Mouse (Mus musculus): ENCODE results near the gene Slc38a4. TPM values are rescaled to one million over a fixed set of nuclear protein-coding genes. Genes with fewer than 3 reads are reported as not detected.

The Slc38a4 gene
- polyA plus RNA-seq, 1 experiment: 0.13 TPM

DNA sequence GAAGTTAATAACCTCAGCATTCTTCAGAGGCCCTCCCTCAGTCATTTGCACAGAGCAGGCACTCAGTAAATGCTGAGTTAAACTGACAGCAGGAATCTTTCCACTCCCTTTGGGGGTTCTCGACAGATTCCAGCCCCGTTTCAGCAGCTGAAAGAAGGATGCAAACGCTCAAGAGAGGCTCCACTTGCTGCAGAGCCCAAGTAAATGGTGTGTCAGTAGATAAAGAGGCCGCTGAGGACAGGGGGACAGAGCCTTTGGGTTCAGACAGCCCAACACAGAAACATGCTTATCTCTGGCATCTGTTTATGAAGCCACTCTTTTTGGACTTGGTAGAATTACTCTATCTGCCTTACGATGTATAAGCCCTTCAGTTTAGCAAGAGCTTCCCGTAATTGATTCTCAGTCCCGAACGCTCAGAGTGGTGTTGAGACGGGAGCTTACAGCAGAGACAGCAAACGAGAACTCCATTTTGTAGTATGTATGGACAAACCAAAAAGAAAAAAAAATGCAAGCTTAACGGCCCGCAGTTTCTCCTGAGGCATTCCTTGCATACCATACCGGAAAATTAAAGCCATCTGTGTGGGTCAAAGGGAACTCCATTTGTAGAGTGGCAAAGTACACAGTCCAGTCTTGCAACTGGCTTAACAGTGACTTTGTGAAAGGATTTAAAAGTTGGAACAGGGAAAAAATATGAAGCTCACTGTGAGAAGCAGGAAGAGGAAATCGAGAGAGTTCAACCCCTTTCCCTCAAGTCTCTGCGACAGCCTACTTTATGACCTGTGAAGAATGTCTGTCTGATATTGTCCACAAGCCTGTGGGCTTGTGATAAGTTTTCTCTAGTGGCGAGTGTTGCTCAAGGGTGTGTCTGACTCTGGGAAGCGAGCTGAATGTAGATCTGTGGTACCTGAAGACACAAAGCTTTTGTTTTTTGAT lies 55.2 kb downstream of the Slc38a4 start:
- WGBS: 64% methylated on average over 17 of the region's 17 CpGs
- H3K27me3 ChIP-seq (ENCODE audit: control insufficient read depth, insufficient read depth, low read length): no peaks in the 10 kb centered on the region
- H3K27ac ChIP-seq (ENCODE audit: insufficient read depth, low read length): no peak overlapping the region
- no peak for DNase-seq
- TF ChIP-seq CTCF (IDR thresholded peaks at IDR 0.05; ENCODE audit: borderline replicate concordance, insufficient read depth, low read depth, low read length) (no peak), POLR2A (IDR thresholded peaks at IDR 0.05; ENCODE audit: borderline replicate concordance, insufficient read depth, low read length) (no peak)
- no peak overlapping the region for H3K4me3 ChIP-seq (replicated peaks; ENCODE audit: insufficient read depth, low read depth, low read length)
- no peaks in the 10 kb centered on the region for H3K4me1 ChIP-seq (ENCODE audit: control insufficient read depth, insufficient read depth, low read length)

DNA sequence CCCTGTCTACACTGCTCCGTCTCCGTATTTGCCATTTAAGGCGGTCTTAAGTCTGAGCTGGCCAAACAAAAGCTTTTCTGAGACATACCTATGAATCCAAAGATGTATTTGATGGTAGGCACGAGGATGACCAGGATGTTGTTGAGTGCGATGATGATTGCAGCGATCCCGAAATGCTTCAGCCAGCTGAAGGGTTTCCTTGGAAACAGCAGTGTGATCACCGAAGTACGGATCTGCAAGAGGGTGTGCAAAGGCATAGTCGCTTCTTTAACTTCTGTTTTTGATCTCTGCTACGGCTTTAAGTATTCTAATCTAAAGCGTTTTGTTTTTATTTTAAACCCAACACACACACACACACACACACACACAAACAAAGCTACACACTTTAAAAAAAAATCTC lies 56.4 kb downstream of the Slc38a4 start:
- Histone ChIP-seq H3K27ac (ENCODE audit: insufficient read depth, low read length) (no peak overlapping the region), H3K4me3 (replicated peaks; ENCODE audit: insufficient read depth, low read depth, low read length) (no peak overlapping the region), H3K27me3 (ENCODE audit: control insufficient read depth, insufficient read depth, low read length) (no peaks in the 10 kb centered on the region), H3K4me1 (ENCODE audit: control insufficient read depth, insufficient read depth, low read length) (no peaks in the 10 kb centered on the region)
- 59% methylated on average over 12 of the region's 12 CpGs for WGBS
- TF ChIP-seq POLR2A (IDR thresholded peaks at IDR 0.05; ENCODE audit: borderline replicate concordance, insufficient read depth, low read length) (no peak), CTCF (IDR thresholded peaks at IDR 0.05; ENCODE audit: borderline replicate concordance, insufficient read depth, low read depth, low read length) (no peak)
- DNase-seq: no peak

DNA sequence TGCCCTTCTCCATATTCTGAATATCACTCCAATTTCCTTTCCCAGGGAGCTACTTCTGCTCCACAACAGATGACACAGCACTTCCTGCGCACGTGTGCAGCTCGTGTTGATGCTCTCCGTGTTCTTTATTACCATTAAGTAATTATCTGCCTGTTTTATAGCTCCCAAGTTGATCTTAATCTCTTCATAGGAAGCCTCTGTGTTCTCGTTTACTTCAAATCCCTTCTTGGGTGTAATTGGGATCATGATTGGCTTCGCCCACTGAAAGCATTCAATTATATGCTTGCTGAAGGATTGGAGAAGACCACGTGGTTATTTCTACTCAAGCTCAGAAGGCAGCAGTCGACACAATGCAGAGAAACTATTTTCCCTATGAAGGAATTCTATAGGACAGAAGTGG lies 70.1 kb downstream of the Slc38a4 start:
- Histone ChIP-seq H3K4me3 (replicated peaks; ENCODE audit: insufficient read depth, low read depth, low read length) (no peak overlapping the region), H3K27me3 (ENCODE audit: control insufficient read depth, insufficient read depth, low read length) (no peaks in the 10 kb centered on the region), H3K27ac (ENCODE audit: insufficient read depth, low read length) (no peak overlapping the region), H3K4me1 (ENCODE audit: control insufficient read depth, insufficient read depth, low read length) (no peaks in the 10 kb centered on the region)
- 77% methylated on average over 8 of the region's 8 CpGs for WGBS
- no peak for TF ChIP-seq POLR2A (IDR thresholded peaks at IDR 0.05; ENCODE audit: borderline replicate concordance, insufficient read depth, low read length)
- no peak for TF ChIP-seq CTCF (IDR thresholded peaks at IDR 0.05; ENCODE audit: borderline replicate concordance, insufficient read depth, low read depth, low read length)
- DNase-seq: no peak

GRCm38 (mm10) chr15:96983581-96984330 lies 72.0 kb downstream of the Slc38a4 start:
- 79% methylated on average over 13 of the region's 13 CpGs for WGBS
- H3K4me3 ChIP-seq (replicated peaks; ENCODE audit: insufficient read depth, low read depth, low read length): no peak overlapping the region
- no peaks in the 10 kb centered on the region for H3K27me3 ChIP-seq (ENCODE audit: control insufficient read depth, insufficient read depth, low read length)
- H3K4me1 ChIP-seq (ENCODE audit: control insufficient read depth, insufficient read depth, low read length): no peaks in the 10 kb centered on the region
- H3K27ac ChIP-seq (ENCODE audit: insufficient read depth, low read length): no peak overlapping the region
- DNase-seq: no peak
- TF ChIP-seq CTCF (IDR thresholded peaks at IDR 0.05; ENCODE audit: borderline replicate concordance, insufficient read depth, low read depth, low read length) (no peak), POLR2A (IDR thresholded peaks at IDR 0.05; ENCODE audit: borderline replicate concordance, insufficient read depth, low read length) (no peak)

DNA sequence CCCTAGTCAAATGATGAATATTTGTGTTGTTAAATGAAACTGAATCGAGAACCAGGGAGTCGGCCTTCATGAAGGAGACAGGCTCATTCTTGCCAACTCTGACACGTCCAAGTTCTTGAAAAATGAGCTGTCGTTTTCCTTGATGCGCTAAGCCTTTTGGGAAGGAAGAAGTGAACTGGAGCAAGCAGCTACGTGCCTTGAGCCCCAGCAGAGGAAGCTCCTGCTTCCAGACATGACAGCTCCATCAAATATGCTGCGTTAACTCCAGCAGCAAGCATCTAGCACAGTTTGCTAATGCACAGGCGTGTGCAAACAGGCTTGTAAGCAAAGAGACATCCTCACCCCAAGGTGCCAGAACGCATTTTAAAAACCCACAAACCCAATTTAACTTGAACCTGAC lies 80.6 kb downstream of the Slc38a4 start:
- Histone ChIP-seq H3K27me3 (ENCODE audit: control insufficient read depth, insufficient read depth, low read length) (no peaks in the 10 kb centered on the region), H3K4me1 (ENCODE audit: control insufficient read depth, insufficient read depth, low read length) (no peaks in the 10 kb centered on the region), H3K27ac (ENCODE audit: insufficient read depth, low read length) (no peak overlapping the region), H3K4me3 (replicated peaks; ENCODE audit: insufficient read depth, low read depth, low read length) (no peak overlapping the region)
- TF ChIP-seq CTCF (IDR thresholded peaks at IDR 0.05; ENCODE audit: borderline replicate concordance, insufficient read depth, low read depth, low read length) (no peak), POLR2A (IDR thresholded peaks at IDR 0.05; ENCODE audit: borderline replicate concordance, insufficient read depth, low read length) (no peak)
- WGBS: 60% methylated on average over 9 of the region's 9 CpGs
- no peak for DNase-seq

- WGBS: 92% methylated on average over 5 of the region's 5 CpGs
- no peaks in the 10 kb centered on the region for H3K27me3 ChIP-seq (ENCODE audit: control insufficient read depth, insufficient read depth, low read length)
- H3K4me3 ChIP-seq (replicated peaks; ENCODE audit: insufficient read depth, low read depth, low read length): no peak overlapping the region
- TF ChIP-seq POLR2A (IDR thresholded peaks at IDR 0.05; ENCODE audit: borderline replicate concordance, insufficient read depth, low read length) (no peak), CTCF (IDR thresholded peaks at IDR 0.05; ENCODE audit: borderline replicate concordance, insufficient read depth, low read depth, low read length) (no peak)
- H3K4me1 ChIP-seq (ENCODE audit: control insufficient read depth, insufficient read depth, low read length): no peaks in the 10 kb centered on the region
- no peak for DNase-seq
- H3K27ac ChIP-seq (ENCODE audit: insufficient read depth, low read length): no peak overlapping the region
Observed at GRCm38 (mm10) chr15:96974131-96974530, 81.6 kb downstream of the Slc38a4 start.

- Histone ChIP-seq H3K4me3 (replicated peaks; ENCODE audit: insufficient read depth, low read depth, low read length) (no peak overlapping the region), H3K4me1 (ENCODE audit: control insufficient read depth, insufficient read depth, low read length) (no peaks in the 10 kb centered on the region), H3K27ac (ENCODE audit: insufficient read depth, low read length) (no peak overlapping the region), H3K27me3 (ENCODE audit: control insufficient read depth, insufficient read depth, low read length) (no peaks in the 10 kb centered on the region)
- 86% methylated on average over 4 of the region's 4 CpGs for WGBS
- no peak for TF ChIP-seq POLR2A (IDR thresholded peaks at IDR 0.05; ENCODE audit: borderline replicate concordance, insufficient read depth, low read length)
- TF ChIP-seq CTCF (IDR thresholded peaks at IDR 0.05; ENCODE audit: borderline replicate concordance, insufficient read depth, low read depth, low read length): no peak
- DNase-seq: no peak
Observed at GRCm38 (mm10) chr15:96973370-96973769, 82.4 kb downstream of the Slc38a4 start.
